Mouse (Mus musculus) R1 (cell line): ENCODE measurements at regions not wholly inside any gene's neighbourhood (a gene's known extent, or its start where the extent isn't known, plus 50 kb on each side); places are given as distances from the start of the nearest gene placed in this dataset.
A peak's percentile ranks its signal among the peaks of the same experiment; 100 is the strongest.

Experiments used
- DNase-seq: peaks from one replicate; pipeline ENCODE4 v3.0.0-alpha.2; 2018; ENCODE audit warnings: low read depth, low spot score

GRCm38 (mm10) chr17:78023507-78024355 lies 176.3 kb upstream of the Crim1 start:
- DNase-seq, result no peak

GRCm38 (mm10) chr17:78024356-78024723 lies 175.7 kb upstream of the Crim1 start:
- DNase-seq, result no peak

GRCm38 (mm10) chr17:78025294-78025693 lies 174.8 kb upstream of the Crim1 start:
- no peak for DNase-seq

- no peak for DNase-seq
These were observed 164.4 kb upstream of the Crim1 start for GRCm38 (mm10) chr17:78035648-78036047.

- no peak for DNase-seq
These were observed 159.7 kb upstream of the Crim1 start for GRCm38 (mm10) chr17:78040338-78040737.

- DNase-seq, result peak; percentile 52
These were observed 158.8 kb upstream of the Crim1 start for GRCm38 (mm10) chr17:78041204-78041603.

- DNase-seq, result no peak
These were observed 150.3 kb upstream of the Crim1 start for GRCm38 (mm10) chr17:78049766-78050165.

GRCm38 (mm10) chr17:78050203-78050602 lies 149.8 kb upstream of the Crim1 start:
- no peak for DNase-seq

- DNase-seq, result no peak
These were observed 124.2 kb upstream of the Crim1 start for GRCm38 (mm10) chr17:78075892-78076291.

GRCm38 (mm10) chr17:78078381-78078780 lies 121.7 kb upstream of the Crim1 start:
- no peak for DNase-seq

- no peak for DNase-seq
These were observed 115.6 kb upstream of the Crim1 start for GRCm38 (mm10) chr17:78084419-78084818.

- no peak for DNase-seq
These were observed 113.1 kb upstream of the Crim1 start for GRCm38 (mm10) chr17:78086963-78087362.

GRCm38 (mm10) chr17:78097699-78098098 lies 102.3 kb upstream of the Crim1 start:
- no peak for DNase-seq

GRCm38 (mm10) chr17:78108793-78109192 lies 91.3 kb upstream of the Crim1 start:
- DNase-seq, result no peak

GRCm38 (mm10) chr17:78109364-78110222 lies 90.5 kb upstream of the Crim1 start:
- DNase-seq, result no peak

- DNase-seq, result no peak
These were observed 67.9 kb upstream of the Crim1 start for GRCm38 (mm10) chr17:78132116-78132515.

- DNase-seq, result no peak
These were observed 62.1 kb upstream of the Crim1 start for GRCm38 (mm10) chr17:78137986-78138385.

- no peak for DNase-seq
These were observed 59.4 kb upstream of the Crim1 start for GRCm38 (mm10) chr17:78140660-78141059.

- DNase-seq, result no peak
These were observed 58.9 kb upstream of the Crim1 start for GRCm38 (mm10) chr17:78141136-78141535.

GRCm38 (mm10) chr17:78142431-78142830 lies 57.6 kb upstream of the Crim1 start:
- DNase-seq, result no peak

GRCm38 (mm10) chr17:78145335-78145734 lies 54.7 kb upstream of the Crim1 start:
- DNase-seq, result no peak
